Mouse (Mus musculus) gastrocnemius, adult 8-10 months (tissue): Measurements from ENCODE around the gene Nupl1. TPM values are rescaled to one million over a fixed set of nuclear protein-coding genes. Genes with fewer than 3 reads are reported as not detected.

Experiments
- DNase-seq, 2 experiments: peaks; one replicate each; pipeline ENCODE4 v3.0.0; 2022; ENCODE audit warnings: low spot score in 2 of 2
- total RNA-seq, 4 experiments: library from RNA; stranded (reverse); gene quantifications; 2 replicates each; pipeline ENCODE4 v1.2.4; 2022

Gene Nupl1
- total RNA-seq, 4 experiments from 2014 or later: not detected

DNA sequence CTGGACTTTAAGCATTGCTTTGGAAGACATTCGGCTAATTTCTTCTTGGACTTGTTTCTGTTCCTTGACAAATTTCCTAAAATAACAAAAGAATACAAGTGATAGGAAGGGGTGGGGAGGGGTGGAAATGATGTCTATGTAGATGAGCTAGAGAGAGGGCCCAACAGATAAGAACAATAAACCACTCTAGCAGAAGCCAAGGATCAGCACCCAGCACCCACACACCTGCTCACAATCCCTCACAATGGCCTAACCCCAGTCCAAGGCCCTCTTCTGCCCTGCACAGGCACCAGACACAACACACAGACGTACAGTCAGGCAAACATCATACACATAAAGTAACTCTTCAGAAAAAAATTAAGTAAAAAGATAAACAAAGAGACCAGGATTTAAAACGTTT lies 12.7 kb downstream of the Nupl1 start:
- no peak for DNase-seq

DNA sequence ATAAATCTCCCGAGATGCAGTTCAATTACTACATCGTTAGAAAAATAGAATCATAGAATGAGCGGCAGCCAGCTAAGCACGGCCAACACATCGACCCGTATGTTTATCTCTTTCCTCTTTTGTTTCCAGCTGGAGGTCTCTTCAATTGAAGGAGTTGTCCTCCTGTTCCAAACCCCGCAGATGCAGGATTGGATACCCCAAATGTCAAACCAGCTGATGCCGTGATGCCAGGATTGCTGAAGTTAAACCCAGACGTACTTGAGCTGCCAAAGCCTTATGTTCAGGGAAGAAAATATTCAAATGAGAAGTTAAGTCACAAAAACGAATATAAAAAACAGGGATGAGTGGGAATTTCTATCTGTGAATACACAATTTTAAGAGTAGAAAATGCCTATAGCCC lies 31.3 kb downstream of the Nupl1 start:
- no peak for DNase-seq

DNA sequence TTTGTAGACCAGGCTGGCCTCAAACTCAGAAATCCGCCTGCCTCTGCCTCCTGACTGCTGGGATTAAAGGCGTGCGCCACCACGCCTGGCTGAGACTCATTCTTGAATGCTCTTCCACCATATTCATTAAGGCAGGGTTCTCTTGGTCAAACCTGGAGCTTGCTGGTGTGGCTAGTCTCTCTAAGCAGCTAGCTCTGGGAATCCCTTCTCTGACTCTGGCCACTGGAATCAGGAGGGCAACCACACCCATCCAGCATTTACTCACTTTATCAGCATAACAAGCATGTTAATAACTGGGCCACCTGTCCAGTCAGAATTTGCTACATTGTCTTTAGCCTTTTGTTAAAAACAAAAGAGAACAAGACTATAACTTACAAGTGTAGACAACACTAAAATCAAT lies 33.6 kb downstream of the Nupl1 start:
- DNase-seq: no peak

DNA sequence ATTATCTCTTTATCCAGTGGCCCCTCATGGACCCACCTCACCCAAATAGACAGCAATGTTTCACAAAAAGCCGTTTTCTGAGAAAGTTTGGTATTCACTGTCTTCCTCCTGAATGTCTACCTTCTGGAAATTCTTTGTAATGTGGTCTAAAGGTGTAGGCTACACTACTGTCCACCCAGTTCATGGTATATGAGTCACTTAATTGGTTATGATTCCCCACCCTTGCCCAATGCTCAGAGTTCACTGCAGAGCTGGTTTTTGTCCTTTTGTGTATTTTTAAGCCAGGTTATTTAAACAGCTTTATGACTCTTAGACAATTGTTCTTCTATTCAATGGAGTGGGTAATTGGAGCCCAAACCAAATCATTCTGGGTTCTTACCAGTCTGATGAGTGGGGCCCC lies 35.1 kb downstream of the Nupl1 start:
- no peak for DNase-seq

DNA sequence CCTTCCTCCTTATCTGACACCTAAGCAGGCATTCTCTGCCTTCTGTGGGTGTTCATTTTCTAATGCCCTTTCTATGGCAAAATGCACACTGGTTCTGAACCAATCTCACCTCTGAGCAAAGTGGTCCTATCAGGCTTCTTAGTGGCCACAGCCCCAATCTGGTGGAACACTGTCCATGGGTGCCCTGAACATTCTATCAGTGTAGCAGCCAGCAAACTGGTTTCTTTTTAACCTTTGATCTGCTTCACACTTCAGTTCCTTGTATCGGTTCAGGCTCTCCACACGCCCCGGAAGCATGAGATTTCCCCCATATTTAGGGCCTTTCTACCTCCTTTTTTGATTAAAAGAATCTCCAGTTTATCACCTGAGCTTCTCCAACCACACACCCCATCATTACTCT lies 36.2 kb downstream of the Nupl1 start:
- DNase-seq: no peak

DNA sequence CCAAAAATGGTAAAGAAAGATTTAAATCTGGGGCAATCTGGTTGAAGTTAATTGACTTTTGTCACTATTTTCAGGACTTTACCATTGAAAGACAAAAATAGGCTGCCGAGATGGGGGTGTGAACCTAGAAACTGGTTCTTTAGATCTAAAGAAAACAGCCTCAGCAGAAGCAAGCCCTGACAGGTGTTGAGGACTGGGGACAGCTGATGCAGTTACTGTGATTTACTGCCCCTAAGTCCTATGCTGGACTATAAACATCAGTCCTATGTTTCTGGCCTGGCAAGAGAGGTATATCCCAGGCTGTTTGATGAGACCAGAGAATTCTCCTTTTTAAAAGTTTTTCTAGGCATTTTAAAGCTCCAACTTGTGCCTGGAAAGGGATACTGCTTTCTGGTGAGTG lies 37.2 kb downstream of the Nupl1 start:
- no peak for DNase-seq

DNA sequence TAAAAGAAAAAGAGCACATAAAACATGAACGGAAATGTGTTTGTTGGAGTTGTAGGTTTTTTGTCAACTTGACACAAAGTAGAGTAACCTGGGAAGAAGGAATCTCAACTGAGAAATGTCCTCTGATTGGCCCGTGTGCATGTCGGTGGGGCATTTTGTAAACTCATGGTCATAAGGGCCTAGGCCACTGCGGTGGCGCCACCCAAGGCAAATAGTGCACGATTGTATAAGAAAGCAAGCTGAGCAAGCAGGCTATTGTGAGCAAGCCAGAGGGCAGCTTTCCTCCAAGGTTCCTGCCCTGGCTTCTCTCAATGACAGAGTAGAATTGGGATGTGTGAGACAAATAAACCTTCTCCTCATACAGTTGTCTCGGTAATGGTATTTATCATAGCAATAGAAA lies 42.1 kb downstream of the Nupl1 start:
- DNase-seq: no peak

DNA sequence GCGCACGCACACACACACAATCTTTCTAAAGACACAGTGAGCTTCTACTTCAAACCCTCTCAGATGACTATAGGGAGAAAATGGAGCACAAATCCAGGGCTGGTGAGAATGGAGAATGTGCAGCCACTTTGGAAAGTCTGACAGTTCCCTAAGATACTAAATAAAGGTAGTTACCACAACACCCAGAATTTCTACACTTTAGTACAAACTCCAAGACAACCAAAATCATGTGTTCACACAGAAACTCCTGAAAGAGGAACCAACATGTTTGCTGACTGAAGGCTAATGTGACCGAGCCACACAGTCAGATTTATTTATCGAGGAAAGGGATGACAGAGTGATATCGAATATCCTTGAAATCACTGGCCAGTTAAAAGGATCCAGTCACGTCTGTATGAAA lies 46.2 kb downstream of the Nupl1 start:
- no peak for DNase-seq

DNA sequence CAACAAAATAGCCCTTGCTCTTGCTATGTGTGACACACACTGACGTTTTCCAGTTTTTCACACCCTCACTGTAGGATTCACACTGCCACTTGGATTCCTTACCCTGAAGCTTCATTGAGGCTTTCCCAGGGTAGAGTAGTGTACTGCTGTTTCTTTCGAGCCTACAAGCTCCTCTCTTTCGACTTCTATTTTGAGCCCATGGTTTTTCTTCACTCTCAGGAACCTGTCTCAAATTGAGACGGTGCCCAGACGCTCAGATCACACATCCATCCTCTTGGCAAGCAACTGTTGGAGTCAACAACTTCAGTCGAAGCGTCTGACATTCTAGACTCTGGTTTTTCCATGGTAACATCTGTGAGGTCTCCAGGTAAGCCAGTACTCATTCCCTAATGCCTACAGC lies 54.3 kb downstream of the Nupl1 start, which contains the start of gene Atp8a2:
Gene Atp8a2, minus strand, starts transcription at position 296 of the 400 bp plus-strand sequence.
- DNase-seq: peak in 1 of 2 experiments; percentile 6

DNA sequence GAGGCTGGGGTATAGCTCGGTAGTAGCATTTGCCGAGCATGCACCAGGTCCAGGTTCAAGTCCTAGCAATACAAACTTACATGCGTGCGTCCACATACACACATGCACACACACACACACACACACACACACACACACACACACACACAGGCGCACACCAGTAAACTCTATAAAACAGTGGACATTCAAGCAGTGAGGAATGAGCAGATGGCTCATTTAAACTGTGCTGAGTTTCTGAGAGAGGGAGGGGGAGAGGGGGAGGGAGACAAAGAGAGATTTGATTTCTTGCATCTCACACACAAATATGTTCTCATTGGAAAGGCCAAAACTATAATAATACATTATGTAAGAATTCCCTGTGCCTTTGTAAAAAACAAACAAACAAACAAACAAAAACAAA lies 55.2 kb downstream of the Nupl1 start:
- DNase-seq: no peak

DNA sequence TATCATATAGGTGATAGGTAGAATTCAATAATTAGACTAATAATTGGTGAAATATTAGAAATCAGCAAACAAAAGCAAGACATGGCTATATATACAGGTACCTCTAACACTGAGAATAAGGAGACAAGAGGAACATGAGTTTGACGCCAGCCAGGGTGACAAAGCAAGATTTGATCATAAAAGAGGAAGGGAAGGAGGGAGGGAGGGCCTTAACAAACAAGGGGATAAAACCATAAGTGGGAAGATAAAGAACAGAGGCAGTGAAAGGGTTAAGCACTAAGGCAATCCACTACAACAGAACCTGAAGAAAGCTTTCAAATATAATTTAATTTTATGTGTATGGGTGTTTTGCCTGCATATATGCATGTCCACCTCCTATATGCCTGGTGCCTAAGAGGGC lies 56.6 kb downstream of the Nupl1 start:
- no peak for DNase-seq

DNA sequence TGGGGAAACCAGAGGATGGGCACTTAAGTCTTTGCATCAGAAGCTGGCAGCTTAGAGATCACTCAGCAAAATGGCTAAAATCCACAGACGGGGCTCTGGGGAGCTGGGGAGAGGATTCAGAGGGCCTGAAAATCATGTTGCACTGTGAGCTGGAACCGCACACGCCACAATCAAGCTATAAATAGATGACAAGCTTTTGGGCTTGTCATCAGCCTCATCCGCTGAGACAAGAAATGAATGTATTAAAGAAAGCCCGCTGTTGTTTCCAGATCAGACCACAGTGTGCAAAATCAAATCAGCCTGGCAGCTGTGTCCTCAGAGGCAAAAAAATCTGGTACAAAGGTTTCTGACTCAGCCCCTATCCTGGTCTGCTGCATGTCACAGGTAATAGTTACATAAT lies 61.5 kb downstream of the Nupl1 start:
- DNase-seq: no peak

DNA sequence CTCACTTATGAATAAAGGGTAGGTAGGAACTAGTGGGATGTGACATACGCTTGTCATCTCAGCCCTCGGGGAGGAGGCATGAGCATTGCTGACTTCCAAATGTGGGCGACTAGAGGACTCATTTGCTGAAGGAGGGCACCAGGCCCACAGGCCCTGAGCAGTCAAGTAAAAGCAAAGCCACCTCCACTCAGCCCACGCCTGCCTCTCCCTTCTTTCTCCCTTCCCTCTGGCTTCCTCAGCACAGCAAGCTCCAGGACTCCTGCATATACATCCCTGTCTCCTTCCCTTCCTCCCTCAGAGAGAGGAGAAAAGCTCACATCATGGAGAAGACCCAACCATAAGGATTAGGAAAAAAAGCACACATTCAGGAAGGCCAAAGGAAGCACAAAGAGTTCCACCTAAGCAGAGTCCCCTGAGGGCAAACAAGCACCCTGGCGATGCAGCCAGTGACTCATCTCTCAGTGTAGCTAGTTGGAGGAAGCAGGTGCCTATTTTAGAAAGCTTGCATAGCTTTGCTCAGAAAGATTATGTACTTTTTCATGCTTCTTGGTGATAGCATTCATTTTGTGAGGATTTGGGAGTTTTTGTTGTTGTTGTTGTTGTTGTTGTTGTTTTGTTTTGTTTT lies 62.9 kb downstream of the Nupl1 start:
- DNase-seq: no peak

DNA sequence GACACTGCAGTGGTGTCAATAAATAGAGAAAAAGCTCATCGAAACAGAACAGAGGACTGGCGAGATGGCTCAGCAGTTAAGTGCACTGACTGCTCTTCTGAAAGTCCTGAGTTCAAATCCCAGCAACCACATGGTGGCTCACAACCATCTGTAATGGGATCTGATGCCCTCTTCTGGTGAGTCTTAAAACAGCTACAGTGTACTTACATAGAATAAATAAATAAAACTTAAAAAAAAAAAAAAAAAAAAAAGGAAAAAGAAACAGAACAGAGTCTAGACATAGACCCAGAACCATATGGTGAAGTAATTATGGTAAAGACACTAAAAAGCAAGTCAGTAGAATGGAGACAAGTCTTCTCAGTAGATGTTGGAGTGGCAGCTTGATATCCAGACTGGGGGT lies 69.9 kb downstream of the Nupl1 start:
- no peak for DNase-seq

DNA sequence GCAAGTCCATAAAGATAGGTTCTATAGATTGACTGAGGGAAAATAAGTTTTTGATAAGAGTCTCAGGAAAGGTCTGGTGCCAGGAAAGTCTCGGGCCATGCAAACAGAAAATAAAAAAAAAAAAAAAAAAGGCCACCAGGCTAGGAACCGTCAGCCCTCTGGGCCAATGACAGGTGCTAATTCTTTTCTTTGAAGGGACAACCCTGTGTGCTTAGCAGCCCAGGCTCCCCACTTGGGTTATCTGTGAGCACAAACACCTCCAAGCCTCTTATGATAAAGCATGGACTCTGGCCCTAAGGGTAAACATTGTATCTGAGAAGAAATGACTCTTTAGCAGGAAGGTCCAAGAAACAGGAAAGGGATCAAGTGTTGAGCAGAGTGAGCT lies 72.7 kb downstream of the Nupl1 start:
- no peak for DNase-seq

DNA sequence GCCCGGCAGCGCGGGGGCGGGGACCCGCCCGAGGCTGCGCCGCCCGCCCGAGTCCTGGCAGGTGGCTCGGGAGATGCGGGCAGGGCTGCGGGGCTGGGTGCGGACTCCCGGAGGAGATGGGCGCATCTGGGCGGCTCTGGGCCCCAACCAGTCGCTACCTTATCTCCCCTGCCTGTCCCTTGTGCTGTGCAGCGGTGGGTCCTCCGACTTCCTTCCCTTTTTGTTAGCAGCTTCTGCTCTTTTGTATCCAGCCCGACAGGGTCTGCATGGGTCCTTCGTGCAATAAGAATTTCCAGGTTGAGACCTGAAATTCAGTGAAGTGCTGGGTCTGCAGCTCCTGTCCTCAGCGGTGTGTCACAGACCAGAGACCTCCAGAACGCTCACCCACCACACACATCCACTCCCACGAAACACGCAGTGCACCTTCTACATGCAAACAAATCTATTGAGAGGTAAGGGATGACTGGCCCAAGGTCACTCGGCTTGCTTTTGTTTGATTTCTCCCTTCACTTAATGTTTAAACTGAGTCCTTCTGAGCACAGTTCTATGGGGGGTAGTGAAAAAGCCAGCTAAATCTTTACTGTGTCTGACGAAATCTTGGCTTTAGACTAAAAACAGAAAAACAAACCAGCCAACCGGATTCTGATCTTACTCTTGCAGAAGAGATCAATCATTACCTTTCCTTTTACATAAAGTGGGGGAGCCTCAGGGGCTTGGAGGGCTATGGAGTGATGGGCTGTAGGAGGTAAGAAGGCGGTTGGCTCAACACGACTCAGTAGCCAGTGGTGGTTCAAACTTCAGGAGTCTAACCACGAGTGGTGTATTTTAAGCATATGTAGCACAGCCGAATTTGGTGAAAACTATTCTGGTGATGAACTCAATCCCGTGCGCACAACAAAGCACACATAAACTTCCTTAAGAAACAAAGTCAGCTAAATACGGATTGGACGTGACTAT lies 73.3 kb downstream of the Nupl1 start:
- no peak for DNase-seq

DNA sequence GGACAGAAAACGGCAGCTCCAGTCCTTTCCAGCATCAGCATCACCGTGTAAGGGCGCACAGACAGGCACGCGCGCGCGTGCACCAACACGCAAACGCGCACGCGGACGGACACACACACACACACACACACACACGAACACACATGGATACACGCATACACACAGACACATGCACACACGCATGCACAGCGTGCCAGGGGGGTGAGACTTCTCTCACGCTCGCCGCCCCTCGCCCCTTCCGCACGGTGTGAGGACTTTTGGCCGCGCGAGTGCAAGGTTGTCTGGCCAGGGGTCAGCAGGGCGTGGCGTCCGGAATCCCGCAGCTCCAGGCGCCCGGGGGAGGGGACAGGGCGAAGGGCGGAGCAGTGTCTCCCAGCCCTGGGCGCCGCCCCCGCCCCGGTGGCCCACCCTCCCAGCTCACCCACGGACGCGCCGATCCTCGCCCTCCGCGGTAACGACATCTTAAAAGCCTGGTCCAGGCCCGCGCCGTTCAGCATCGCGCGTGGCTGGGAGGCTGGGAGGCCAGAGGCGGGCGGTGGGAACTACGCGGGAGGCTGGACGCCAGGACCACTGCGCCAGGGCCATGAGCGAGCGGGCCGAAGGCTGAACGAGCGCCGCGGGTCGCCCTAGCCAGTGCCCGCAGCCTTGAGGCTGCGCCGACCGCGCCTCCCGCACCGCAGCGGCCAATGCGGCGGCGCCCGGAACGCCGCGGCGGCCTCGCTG lies 74.2 kb downstream of the Nupl1 start:
- no peak for DNase-seq

DNA sequence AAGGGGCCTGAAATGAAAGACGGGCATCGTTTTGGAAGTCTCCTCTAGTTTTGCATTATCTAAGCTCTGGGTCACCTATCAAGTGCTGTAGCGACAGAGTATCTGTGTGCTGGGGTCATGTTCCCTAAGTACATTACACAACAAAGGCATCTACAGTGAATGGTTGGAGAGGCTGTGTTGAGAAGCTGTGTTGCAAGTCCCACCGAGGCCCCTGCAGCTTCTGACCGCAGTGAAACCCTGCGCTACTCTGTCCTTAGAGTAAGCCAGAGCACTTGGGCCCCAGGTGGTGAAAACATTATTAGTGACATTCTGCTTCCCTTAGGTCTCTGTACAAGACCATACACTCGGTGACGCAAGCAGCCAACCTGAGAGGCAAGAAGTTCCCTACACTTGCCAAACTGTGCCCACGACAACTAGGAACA lies 74.8 kb downstream of the Nupl1 start:
- DNase-seq: no peak

DNA sequence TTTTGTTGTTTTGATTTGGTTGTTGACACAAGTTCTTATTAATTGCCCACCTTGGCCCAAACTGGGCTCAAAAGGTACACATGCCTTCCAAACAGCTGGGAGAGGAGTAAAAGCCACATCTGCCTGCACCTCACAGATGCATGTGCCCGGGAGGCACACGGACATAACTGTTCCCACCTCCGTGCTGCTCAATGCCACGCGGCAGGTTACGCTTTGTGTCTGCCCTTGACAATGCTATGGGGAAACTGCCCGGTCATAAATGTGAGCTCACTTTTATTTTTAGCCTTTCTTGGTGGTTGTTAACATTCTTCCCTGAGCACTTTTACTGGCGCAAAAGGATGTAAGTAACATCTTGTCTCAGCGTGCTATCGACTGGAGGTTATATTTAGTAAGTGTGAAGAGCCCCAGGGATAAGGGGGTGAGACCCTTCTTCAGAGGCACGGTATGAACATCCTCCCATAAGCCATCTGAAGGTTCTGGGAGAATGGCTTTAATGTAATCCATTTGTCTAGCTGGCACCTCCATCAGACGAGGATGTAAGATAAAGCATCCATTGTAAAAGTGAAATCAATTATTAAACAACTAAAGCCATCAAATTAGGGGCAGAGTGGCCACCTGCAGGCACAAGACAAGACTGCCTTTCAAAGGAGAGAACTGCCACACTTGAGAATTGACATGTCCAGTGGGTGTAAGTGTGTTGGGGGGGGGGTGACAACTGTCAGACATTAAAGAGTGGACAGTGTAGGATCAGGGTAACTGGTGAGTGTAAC lies 78.8 kb downstream of the Nupl1 start:
- no peak for DNase-seq

DNA sequence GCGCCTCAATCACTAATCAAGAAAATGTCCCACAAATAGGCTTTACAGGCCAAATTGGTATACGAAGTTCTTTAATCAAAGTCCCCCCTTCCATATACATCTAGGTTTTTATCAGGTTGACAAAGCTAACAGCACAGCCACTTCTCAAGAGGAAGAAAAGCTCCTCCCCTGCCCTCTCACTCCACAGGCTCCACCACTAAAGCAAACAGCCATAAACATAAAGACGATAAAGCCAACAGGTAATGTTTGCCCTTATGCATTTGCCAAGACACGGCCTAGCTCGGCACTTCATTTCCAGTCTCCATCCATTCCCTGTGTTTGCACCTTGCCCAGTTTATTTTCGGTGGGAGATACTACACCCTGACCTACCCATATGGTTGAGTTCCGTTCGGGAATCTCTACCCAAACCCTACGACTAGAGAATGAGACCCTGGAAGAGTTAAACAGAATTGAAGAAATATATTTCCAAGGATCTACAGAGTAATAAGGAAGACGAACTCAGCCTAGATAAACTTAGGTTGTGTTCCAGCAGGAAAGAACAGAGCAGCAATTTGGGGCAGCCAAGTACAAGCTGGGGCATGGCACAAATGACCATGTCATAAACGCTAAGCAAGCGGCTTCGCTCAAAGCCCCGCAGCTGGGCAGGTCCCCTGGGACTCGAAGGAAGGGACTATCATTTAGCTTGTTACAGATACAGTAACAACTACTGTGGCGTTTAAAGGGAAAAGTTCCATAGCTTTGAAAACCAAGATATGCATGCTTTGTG lies 80.2 kb downstream of the Nupl1 start:
- no peak for DNase-seq

DNA sequence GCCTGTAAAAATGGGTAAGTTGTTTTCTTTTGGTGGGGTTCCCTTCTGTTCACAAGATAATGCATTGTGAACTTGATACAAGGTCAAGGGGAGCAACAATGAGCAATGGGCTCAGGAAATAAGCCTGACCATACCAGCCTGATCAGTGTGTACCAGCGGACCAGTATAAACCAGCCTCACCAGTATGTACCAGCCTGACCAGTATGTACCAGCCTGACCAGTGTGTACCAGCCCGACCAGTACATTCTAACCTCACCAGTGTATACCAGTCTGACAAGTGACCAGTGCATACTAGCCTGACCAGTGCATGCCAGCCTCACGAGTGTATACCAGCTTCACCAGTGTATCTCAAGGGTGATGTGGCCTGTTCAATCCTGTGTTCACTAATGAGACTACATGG lies 87.9 kb downstream of the Nupl1 start:
- DNase-seq: no peak
